Mouse (Mus musculus) cerebellum, adult 2 months (tissue): ENCODE results near the gene Foxp1. TPM values are rescaled to one million over a fixed set of nuclear protein-coding genes. Genes with fewer than 3 reads are reported as not detected.

Experiments used
- DNase-seq, 2 experiments: peaks; one replicate each; pipeline ENCODE4 v3.0.0; 2021
- H3K27ac ChIP-seq: fragments of 200-500 bp; 2 replicates; pipeline ENCODE4 v1.5.1; 2012; ENCODE audit warnings: low read length, control low read depth, inconsistent platforms; ENCODE audit not compliant: insufficient read depth
- H3K27me3 ChIP-seq: fragments of 200-500 bp; 2 replicates; pipeline ENCODE4 v1.6.1; 2012; ENCODE audit warnings: inconsistent platforms, mild to moderate bottlenecking, low read length, moderate library complexity; ENCODE audit not compliant: control insufficient read depth, insufficient read depth
- H3K4me1 ChIP-seq: fragments of 200-500 bp; 2 replicates; pipeline ENCODE4 v1.6.1; 2011; ENCODE audit warnings: low read length; ENCODE audit not compliant: control insufficient read depth, insufficient read depth
- H3K4me3 ChIP-seq: fragments of 200-500 bp; replicated peaks from 2 replicates; pipeline ENCODE3; 2011; ENCODE audit warnings: mild to moderate bottlenecking, low read depth, low read length, control low read depth; ENCODE audit not compliant: insufficient read depth
- CTCF ChIP-seq: fragments of 200-500 bp; IDR thresholded peaks from 2 replicates; pipeline ENCODE4 v1.5.1; 2011; ENCODE audit warnings: low read depth, mild to moderate bottlenecking, control low read depth, low read length, moderate library complexity, borderline replicate concordance; ENCODE audit not compliant: insufficient read depth
- POLR2A ChIP-seq: fragments of 200-500 bp; IDR thresholded peaks from 2 replicates; pipeline ENCODE4 v1.6.1; 2011; ENCODE audit warnings: low read length, control low read depth, borderline replicate concordance; ENCODE audit not compliant: insufficient read depth
- WGBS: fragments of 180-500 bp; shearing (Covaris S2); methylation state at CpG from one replicate; pipeline ENCODE4 v1.1.7; 2018; 5-methylcytosine and 5-hydroxymethylcytosine counted together
- polyA plus RNA-seq: library from polyadenylated mRNA; depleted of rRNA; stranded (reverse); fragments of >200 nt; gene quantifications from 2 replicates; pipeline ENCODE4 v1.2.3, GENCODE M21; 2012

The Foxp1 gene
- polyA plus RNA-seq, 1 experiment = 21.0 TPM

DNA sequence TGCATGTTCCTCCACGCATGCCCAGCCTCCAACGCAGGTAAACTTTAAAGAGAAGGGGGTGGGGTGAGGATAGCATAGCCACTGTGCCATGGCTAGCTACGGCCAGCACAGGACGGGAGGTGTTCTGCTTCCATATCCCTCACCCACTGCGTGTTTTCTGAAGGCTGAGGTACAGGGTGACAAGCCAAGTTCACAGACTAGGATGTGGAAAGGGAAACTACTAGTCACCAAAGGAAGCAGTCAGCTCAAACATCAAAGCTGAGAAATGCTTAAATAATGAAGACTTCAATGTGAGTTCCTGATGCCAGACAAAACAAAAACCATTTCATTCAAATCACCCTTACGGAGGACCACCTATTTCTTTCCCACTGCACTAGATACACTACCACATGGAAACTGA, 357.8 kb downstream of the Foxp1 start:
- WGBS = 90% methylated on average over 6 of the region's 6 CpGs
- no peak for TF ChIP-seq POLR2A
- TF ChIP-seq CTCF = no peak

DNA sequence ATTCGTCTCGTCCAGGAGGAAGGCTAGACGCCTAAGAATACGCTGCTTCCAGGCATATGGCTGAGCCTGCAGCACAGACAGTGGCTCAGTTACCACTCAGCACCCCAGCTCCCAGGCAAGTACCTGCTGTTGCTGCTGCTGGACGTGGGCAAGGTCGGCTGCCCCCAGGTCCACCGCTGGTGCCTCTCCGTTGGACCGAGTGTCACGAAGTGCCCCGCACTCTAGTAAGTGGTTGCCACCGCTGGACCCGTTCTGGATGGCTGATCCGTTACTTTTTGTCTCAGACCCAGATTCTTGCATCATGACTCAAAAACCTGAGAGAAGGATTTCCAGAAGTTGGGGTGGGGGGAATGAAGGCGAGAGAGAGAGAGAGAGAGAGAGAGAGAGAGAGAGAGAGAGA, 359.8 kb downstream of the Foxp1 start:
- 89% methylated on average over 15 of the region's 15 CpGs for WGBS
- Histone ChIP-seq H3K4me1 (peaks cover 5% of the 10 kb centered on the region), H3K27me3 (no peaks in the 10 kb centered on the region), H3K27ac (no peak overlapping the region), H3K4me3 (no peak overlapping the region)
- no peak for TF ChIP-seq POLR2A
- TF ChIP-seq CTCF = no peak
- DNase-seq = no peak

More for the DNA sequence above, 357.8 kb downstream of the Foxp1 start:
- DNase-seq = no peak
- no peak overlapping the region for H3K27ac ChIP-seq
- H3K4me1 ChIP-seq = peaks cover 4% of the 10 kb centered on the region
- H3K27me3 ChIP-seq = no peaks in the 10 kb centered on the region
- H3K4me3 ChIP-seq = no peak overlapping the region

DNA sequence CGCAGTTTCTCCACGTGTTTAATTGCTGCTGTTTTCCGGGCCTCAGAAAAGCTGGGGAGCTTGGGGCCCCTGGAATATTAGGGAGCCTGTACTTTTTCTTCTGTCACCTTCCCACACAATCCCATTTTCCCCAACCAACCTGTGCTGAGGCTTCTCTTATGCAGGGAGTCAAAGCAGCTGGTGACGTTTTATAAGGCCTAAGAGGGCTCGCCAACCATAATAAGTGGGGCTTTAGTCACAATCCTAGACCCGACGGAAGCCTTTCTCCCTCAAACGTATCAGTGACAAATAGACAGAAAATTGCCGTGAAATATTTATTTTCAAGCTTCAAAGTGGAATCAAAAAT, 362.2 kb downstream of the Foxp1 start:
- 92% methylated on average over 9 of the region's 9 CpGs for WGBS
- no peak for TF ChIP-seq CTCF
- TF ChIP-seq POLR2A = no peak
- H3K4me3 ChIP-seq = no peak overlapping the region
- H3K27ac ChIP-seq = no peak overlapping the region
- no peaks in the 10 kb centered on the region for H3K27me3 ChIP-seq
- H3K4me1 ChIP-seq = peaks cover 3% of the 10 kb centered on the region; the same call in 1 of the 2 replicates
- no peak for DNase-seq

DNA sequence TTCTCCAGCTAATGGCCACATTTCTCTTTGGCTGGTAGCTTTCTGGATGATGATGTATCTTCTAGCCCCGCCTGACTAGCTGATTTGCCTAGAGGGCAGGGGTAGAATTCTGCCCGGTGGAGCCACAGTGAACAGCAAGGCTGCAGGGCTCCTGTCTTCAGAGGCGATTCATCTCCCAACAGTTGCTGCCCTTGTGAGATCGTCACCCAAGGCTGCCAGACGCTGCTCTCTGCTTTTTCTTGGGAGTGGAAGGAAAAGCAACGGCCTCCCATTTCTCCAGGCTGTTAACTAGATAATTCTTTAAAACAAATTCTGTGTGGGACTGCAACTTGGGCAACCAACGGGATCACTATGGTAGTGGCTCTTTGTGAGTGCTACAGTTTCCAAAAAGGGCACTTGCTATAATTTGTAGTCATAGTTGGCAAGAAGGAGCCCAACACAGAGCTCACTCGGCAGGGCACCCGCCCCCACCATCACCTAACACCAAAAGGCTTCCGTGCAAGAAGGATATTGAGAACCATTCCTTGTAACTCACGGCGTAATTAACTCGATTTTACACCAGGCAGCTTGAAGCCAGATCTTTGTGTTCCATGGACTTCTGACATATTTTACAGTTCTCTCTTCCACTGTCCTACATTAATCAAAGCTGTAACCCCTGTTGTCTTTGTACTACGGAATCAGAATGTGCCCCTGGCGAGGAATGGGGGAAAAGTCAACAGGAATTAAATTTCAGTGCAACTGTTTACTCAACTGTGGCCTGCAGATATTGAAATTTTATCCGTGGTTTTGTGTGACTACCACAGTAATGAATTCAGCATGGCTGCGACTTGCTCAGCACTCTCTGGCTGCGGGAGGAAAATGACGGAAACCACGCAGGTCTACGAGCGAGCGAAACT, 362.8 kb downstream of the Foxp1 start:
- Histone ChIP-seq H3K4me1 (peaks cover 3% of the 10 kb centered on the region; the same call in 1 of the 2 replicates), H3K4me3 (no peak overlapping the region), H3K27ac (no peak overlapping the region), H3K27me3 (no peaks in the 10 kb centered on the region)
- TF ChIP-seq POLR2A (no peak), CTCF (no peak)
- DNase-seq = no peak
- WGBS = 61% methylated on average over 23 of the region's 23 CpGs

DNA sequence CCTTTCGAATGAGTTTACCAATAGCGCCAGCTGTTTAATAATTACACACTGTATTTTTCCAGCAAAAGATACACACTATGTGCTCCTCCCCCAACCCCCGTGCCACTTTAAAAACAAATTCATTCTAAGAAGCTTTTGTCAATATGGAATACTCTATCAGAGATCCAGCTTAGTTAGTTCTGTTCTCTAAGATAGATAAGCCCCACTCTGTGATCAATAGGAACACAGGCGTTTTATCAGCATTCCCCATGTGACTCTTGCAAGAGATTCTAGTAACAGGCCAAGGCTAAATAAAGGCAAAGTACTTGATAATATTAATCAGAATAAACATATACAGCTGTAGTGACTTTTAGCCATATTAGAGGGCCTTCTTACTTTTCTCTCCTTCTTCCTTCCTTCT, 368.8 kb downstream of the Foxp1 start:
- no peaks in the 10 kb centered on the region for H3K27me3 ChIP-seq
- TF ChIP-seq POLR2A (no peak), CTCF (no peak)
- DNase-seq = no peak
- no peak overlapping the region for H3K4me3 ChIP-seq
- no peaks in the 10 kb centered on the region for H3K4me1 ChIP-seq
- WGBS = 95% methylated on average over 4 of the region's 4 CpGs
- no peak overlapping the region for H3K27ac ChIP-seq

DNA sequence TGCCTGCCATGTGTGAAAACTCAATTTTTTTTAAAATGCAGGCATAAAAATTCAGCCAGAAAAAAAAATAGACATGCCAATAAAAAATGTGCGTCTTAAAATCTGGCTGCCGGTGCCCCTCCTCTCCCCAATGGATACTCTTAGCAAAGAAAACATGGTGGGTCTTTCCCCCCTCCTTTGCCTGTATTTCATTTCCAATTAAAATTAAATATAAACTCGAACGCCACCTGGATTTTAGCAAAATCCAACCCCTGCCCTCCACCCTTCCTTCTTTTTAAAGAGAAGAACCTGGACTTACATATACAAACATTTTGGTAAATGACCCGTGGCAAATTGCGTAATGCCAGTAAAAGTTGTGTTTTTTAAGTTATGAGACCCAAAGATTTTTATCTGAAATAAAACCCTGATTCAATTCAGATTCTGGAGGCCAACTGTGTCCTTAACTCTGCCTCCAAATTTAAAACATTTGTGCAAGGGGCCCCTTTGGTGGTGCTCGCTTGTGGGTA, 376.1 kb downstream of the Foxp1 start:
- H3K4me1 ChIP-seq = no peaks in the 10 kb centered on the region
- WGBS = 92% methylated on average over 7 of the region's 7 CpGs
- no peak overlapping the region for H3K27ac ChIP-seq
- DNase-seq = no peak
- TF ChIP-seq CTCF (no peak), POLR2A (no peak)
- H3K4me3 ChIP-seq = no peak overlapping the region
- H3K27me3 ChIP-seq = no peaks in the 10 kb centered on the region

DNA sequence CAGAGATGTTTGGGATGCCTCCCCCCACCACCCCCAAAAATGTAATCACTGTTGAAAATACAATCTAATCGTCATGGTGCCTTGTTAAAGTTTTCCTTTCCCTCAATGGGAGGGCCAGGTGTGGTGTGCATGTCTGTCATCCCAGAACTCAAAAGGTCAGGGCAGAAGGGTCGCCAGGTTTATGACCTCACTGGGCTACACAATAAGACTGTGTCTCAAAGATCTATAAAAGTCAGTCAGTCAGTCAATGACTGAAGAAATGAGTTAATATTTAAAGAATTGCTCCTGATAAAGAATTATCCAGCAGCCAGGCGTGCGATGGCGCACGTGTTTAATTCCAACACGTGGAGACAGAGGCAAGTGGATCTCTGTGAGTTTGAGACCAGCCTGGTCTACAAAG, 377.5 kb downstream of the Foxp1 start:
- DNase-seq = no peak
- no peak for TF ChIP-seq POLR2A
- TF ChIP-seq CTCF = no peak
- Histone ChIP-seq H3K4me1 (no peaks in the 10 kb centered on the region), H3K27ac (no peak overlapping the region), H3K4me3 (no peak overlapping the region), H3K27me3 (no peaks in the 10 kb centered on the region)
- WGBS = 92% methylated on average over 7 of the region's 7 CpGs

DNA sequence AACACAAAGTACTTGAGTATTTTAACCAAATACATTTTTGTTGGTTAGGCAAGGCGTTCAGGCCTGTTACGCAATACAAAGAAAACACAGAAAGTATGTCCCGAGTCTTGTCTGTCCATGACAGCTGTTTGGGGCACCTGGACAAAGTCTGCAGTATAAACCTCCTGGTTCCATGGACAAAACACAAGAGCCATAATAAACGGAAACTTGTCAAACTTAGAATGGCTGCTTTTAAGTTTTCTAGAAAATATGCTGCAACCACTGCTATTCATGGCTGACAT, 378.8 kb downstream of the Foxp1 start:
- Histone ChIP-seq H3K27me3 (no peaks in the 10 kb centered on the region), H3K4me3 (no peak overlapping the region), H3K4me1 (no peaks in the 10 kb centered on the region), H3K27ac (no peak overlapping the region)
- TF ChIP-seq POLR2A (no peak), CTCF (no peak)
- WGBS = 90% methylated on average over 4 of the region's 4 CpGs
- no peak for DNase-seq
